Mouse (Mus musculus): Measurements from ENCODE around the gene Arhgap23.

DNA sequence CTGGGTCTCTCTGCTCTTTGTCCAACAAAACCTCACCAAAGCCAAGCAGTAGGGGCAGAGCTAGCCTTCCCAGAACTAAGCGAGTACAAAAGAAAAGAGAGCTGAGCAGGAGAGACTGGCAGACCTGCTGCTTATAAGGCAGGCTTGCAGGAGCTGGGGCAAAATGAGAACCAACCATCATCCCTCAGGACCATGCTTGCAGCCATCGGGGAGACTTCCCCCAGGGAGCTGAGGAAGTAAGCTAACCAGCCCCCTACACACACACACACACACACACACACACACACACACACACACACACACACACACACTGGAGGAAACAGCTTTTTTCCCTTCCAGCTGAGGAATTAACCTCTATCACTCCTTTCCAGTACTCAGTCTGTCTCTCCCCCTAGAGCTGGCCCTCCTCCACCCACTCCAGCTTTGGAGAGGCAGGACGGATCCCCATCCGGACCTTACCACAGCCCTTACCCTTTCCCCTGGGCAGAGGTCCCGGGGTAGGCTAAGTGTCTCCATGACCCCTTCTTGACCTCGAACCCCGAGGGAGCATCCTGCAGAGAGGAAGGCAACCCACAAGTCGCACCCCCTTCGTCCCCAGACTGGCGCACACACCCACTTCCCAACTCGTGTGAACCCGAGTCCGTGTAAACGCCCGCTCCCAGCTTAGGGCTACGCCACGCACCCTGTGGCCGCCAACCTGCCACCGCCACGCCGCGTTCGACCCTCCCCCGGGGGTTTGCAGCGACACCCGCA lies 130.7 kb downstream of the Arhgap23 start:
- TF ChIP-seq POLR2A (IDR thresholded peaks at IDR 0.05; ENCODE audit: low read depth, low read length) (no peak), CTCF (IDR thresholded peaks at IDR 0.05; ENCODE audit: extremely low read depth, insufficient read length, insufficient replicate concordance, low read depth, low read length) (no peak)
